Mouse (Mus musculus) cortical plate, adult 2 months (tissue): Measurements from ENCODE around the gene Lime1.

Experiments
- CTCF ChIP-seq: fragments of 200-500 bp; IDR thresholded peaks from 2 replicates; pipeline ENCODE4 v1.5.1; 2011; ENCODE audit warnings: mild to moderate bottlenecking, control low read depth, low read length; ENCODE audit not compliant: insufficient read depth; ENCODE audit errors: extremely low read depth
- POLR2A ChIP-seq: fragments of 200-500 bp; IDR thresholded peaks from 2 replicates; pipeline ENCODE4 v1.6.1; 2011; ENCODE audit warnings: mild to moderate bottlenecking, low read length, control low read depth; ENCODE audit not compliant: insufficient read depth; ENCODE audit errors: extremely low read depth

- no peak for TF ChIP-seq POLR2A
- no peak for TF ChIP-seq CTCF
These were observed 23.1 kb upstream of the Lime1 start for GRCm38 (mm10) chr2:181356780-181357179.
